Mouse (Mus musculus) myocyte (in vitro differentiated cells): ENCODE results near the gene Nepro.

Experiments
- E2F4 ChIP-seq: IDR thresholded peaks from one replicate; pipeline ENCODE4 v1.6.1; 2011; ENCODE audit warnings: mild to moderate bottlenecking, control low read depth, moderate library complexity; ENCODE audit not compliant: insufficient read depth
- MAX ChIP-seq: IDR thresholded peaks from one replicate; pipeline ENCODE4 v1.6.1; 2011; ENCODE audit warnings: low read depth, mild to moderate bottlenecking, control low read depth
- POLR2A ChIP-seq: IDR thresholded peaks from one replicate; pipeline ENCODE4 v1.6.1; 2011; ENCODE audit warnings: low read depth, mild to moderate bottlenecking, control low read depth, moderate library complexity; ENCODE audit not compliant: insufficient read length
- POLR2AphosphoS2 ChIP-seq: IDR thresholded peaks from one replicate; pipeline ENCODE4 v1.6.1; 2011; ENCODE audit warnings: low read depth, control low read depth; ENCODE audit not compliant: insufficient read length

DNA sequence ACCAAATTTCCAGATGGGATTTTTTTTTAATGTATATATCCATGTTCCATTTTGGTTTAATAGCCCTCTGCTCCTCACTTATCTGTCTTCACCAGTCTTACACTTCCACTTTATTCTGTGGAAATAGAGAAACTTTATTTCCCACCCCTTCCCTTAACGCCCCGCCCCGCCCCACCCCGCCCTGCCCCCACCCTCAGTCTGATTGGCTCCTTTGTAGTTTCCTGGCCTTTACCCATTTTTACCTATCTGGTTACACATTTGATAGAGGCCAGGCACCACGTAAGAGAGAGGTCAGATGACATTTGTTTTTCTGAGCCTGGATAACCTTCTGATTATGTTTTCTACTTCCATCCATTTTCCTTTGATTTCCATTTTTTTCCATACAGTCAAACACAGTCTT lies 55.4 kb downstream of the Nepro start:
- TF ChIP-seq POLR2AphosphoS2 (no peak), POLR2A (no peak), MAX (no peak), E2F4 (no peak)
